Mouse (Mus musculus): ENCODE results near the gene Coa4. TPM values are rescaled to one million over a fixed set of nuclear protein-coding genes. Genes with fewer than 3 reads are reported as not detected.

The Coa4 gene
- 7.8 and 10.4 TPM in 2 replicates for total RNA-seq (2021)
- long read RNA-seq, experiment 1, transcript Coa4-201 (2 exons, 1,391 nt), result major isoform, 7 of 9 reads
- long read RNA-seq, experiment 1, partial matches to known transcripts, result 0 of 9 reads
- long read RNA-seq, experiment 1, other reads (novel, unspliced or antisense), result 1 of 9 reads
- long read RNA-seq, experiment 2, transcript Coa4-201 (2 exons, 1,391 nt), result major isoform, 9 of 12 reads
- long read RNA-seq, experiment 2, partial matches to known transcripts, result 3 of 12 reads
- long read RNA-seq, experiment 2, other reads (novel, unspliced or antisense), result 0 of 12 reads

- DNase-seq, result peak; percentile 91
Observed at GRCm38 (mm10) chr7:100536804-100537518, at the start of gene Coa4. Gene Coa4, plus strand, starts transcription at chr7:100537071.

GRCm38 (mm10) chr7:100487301-100487700 is 49.6 kb upstream of the Coa4 start:
- no peak for DNase-seq

- DNase-seq, result peak; percentile 56
Observed at GRCm38 (mm10) chr7:100488474-100489048, 48.3 kb upstream of the Coa4 start.

- DNase-seq, result peak; percentile 43
Observed at GRCm38 (mm10) chr7:100492391-100493116, 44.3 kb upstream of the Coa4 start.

GRCm38 (mm10) chr7:100493117-100493483 is 43.8 kb upstream of the Coa4 start, which contains the start of gene Ucp2:
Gene Ucp2, plus strand, starts transcription at chr7:100493337.
- peak; percentile 92 for DNase-seq

- peak; percentile 71 for DNase-seq
Observed at GRCm38 (mm10) chr7:100493484-100494414, 43.1 kb upstream of the Coa4 start.

- DNase-seq, result no peak
Observed at GRCm38 (mm10) chr7:100494415-100494831, 42.4 kb upstream of the Coa4 start.

GRCm38 (mm10) chr7:100495042-100495441 is 41.8 kb upstream of the Coa4 start:
- no peak for DNase-seq

- DNase-seq, result peak; percentile 89
Observed at GRCm38 (mm10) chr7:100495581-100496251, 41.2 kb upstream of the Coa4 start.

GRCm38 (mm10) chr7:100496371-100496770 is 40.5 kb upstream of the Coa4 start:
- no peak for DNase-seq

GRCm38 (mm10) chr7:100496791-100497190 is 40.1 kb upstream of the Coa4 start:
- no peak for DNase-seq

- DNase-seq, result no peak
Observed at GRCm38 (mm10) chr7:100497402-100497801, 39.5 kb upstream of the Coa4 start.

GRCm38 (mm10) chr7:100497982-100498381 is 38.9 kb upstream of the Coa4 start:
- DNase-seq, result no peak

- no peak for DNase-seq
Observed at GRCm38 (mm10) chr7:100499465-100499864, 37.4 kb upstream of the Coa4 start.

GRCm38 (mm10) chr7:100500276-100500977 is 36.4 kb upstream of the Coa4 start:
- no peak for DNase-seq

GRCm38 (mm10) chr7:100501027-100501843 is 35.6 kb upstream of the Coa4 start:
- no peak for DNase-seq

GRCm38 (mm10) chr7:100501844-100502373 is 35.0 kb upstream of the Coa4 start:
- no peak for DNase-seq

- DNase-seq, result no peak
Observed at GRCm38 (mm10) chr7:100502374-100502922, 34.4 kb upstream of the Coa4 start.

GRCm38 (mm10) chr7:100503076-100503475 is 33.8 kb upstream of the Coa4 start:
- no peak for DNase-seq

All from adrenal gland, postnatal 14 days (tissue).